Mouse (Mus musculus) MEL (cell line): ENCODE measurements around the gene Brsk1. TPM values are rescaled to one million over a fixed set of nuclear protein-coding genes. Genes with fewer than 3 reads are reported as not detected.

Source experiments
- DNase-seq: peaks from one replicate; pipeline ENCODE4 v3.0.0; 2011; ENCODE audit warnings: low read depth, low spot score
- H3K27ac ChIP-seq: 2 replicates; pipeline ENCODE4 v1.5.1; 2012; ENCODE audit warnings: low read depth, mild to moderate bottlenecking, control low read depth, low read length, moderate library complexity; ENCODE audit not compliant: control insufficient read depth
- H3K27me3 ChIP-seq, 2 experiments: fragments of 150-350 bp in 1 of 2; sonication (generic) in 1 of 2; 2 replicates each; pipeline ENCODE4 v1.6.1; 2012; ENCODE audit warnings: low read length in 2 of 2, mild to moderate bottlenecking in 2 of 2, improper control_type of control experiment in 1 of 2, moderate library complexity in 1 of 2; ENCODE audit not compliant: insufficient read depth in 2 of 2, control insufficient read depth in 1 of 2
- H3K36me3 ChIP-seq, 2 experiments: 2 replicates each; pipeline ENCODE4 v1.6.1; 2012 to 2014; ENCODE audit warnings: low read length in 2 of 2, improper control_type of control experiment in 1 of 2, inconsistent platforms in 1 of 2, mild to moderate bottlenecking in 1 of 2; ENCODE audit not compliant: insufficient read depth in 2 of 2, control insufficient read depth in 1 of 2
- H3K4me1 ChIP-seq, 2 experiments: fragments of 150-350 bp in 1 of 2; sonication (generic) in 1 of 2; 2 replicates each; pipeline ENCODE4 v1.6.1; 2012; ENCODE audit warnings: low read length in 2 of 2, improper control_type of control experiment in 1 of 2, mild to moderate bottlenecking in 1 of 2; ENCODE audit not compliant: insufficient read depth in 2 of 2, control insufficient read depth in 1 of 2
- H3K4me3 ChIP-seq, 2 experiments: fragments of 150-350 bp in 1 of 2; sonication (generic) in 1 of 2; 2 replicates each; pipeline ENCODE4 v1.5.1; 2012; ENCODE audit warnings: low read depth in 2 of 2, low read length in 2 of 2, mild to moderate bottlenecking in 2 of 2, moderate library complexity in 2 of 2, control low read depth in 1 of 2, improper control_type of control experiment in 1 of 2; ENCODE audit not compliant: control insufficient read depth in 1 of 2, insufficient read depth in 1 of 2
- H3K79me2 ChIP-seq: 2 replicates; pipeline ENCODE4 v1.6.1; 2012; ENCODE audit warnings: mild to moderate bottlenecking, low read length, moderate library complexity; ENCODE audit not compliant: control insufficient read depth, poor library complexity, insufficient read depth
- H3K9ac ChIP-seq: 2 replicates; pipeline ENCODE4 v1.6.1; 2012; ENCODE audit warnings: low read depth, mild to moderate bottlenecking, control low read depth, low read length, moderate library complexity; ENCODE audit not compliant: control insufficient read depth, poor library complexity, severe bottlenecking
- H3K9me3 ChIP-seq: fragments of 150-350 bp; sonication (generic); replicated peaks from 2 replicates; pipeline ENCODE4 v1.6.1; 2012; ENCODE audit warnings: mild to moderate bottlenecking, low read length, improper control_type of control experiment, moderate library complexity; ENCODE audit not compliant: insufficient read depth
- CHD1 ChIP-seq: IDR thresholded peaks from 2 replicates; pipeline ENCODE4 v1.6.1; 2012; ENCODE audit warnings: low read depth, mild to moderate bottlenecking, inconsistent platforms, low read length, improper control_type of control experiment
- CTCF ChIP-seq, 3 experiments: IDR thresholded peaks in 2 of 3; conservative IDR thresholded peaks in 1 of 3; 2 replicates each; pipeline ENCODE4 v1.5.1; 2011 to 2012; ENCODE audit warnings: low read length in 3 of 3, low read depth in 2 of 3, mild to moderate bottlenecking in 2 of 3, improper control_type of control experiment in 1 of 3, inconsistent platforms in 1 of 3, mixed read lengths in 1 of 3, moderate library complexity in 1 of 3; ENCODE audit not compliant: control insufficient read depth in 1 of 3, insufficient read depth in 1 of 3, poor library complexity in 1 of 3, severe bottlenecking in 1 of 3
- EP300 ChIP-seq, 2 experiments: IDR thresholded peaks; 2 replicates each; pipeline ENCODE4 v1.6.1; 2011; ENCODE audit warnings: improper control_type of control experiment in 2 of 2, low read length in 2 of 2, low read depth in 1 of 2, mild to moderate bottlenecking in 1 of 2
- ETS1 ChIP-seq: IDR thresholded peaks from 2 replicates; pipeline ENCODE4 v1.6.1; 2012; ENCODE audit warnings: low read depth, mild to moderate bottlenecking, inconsistent platforms, low read length, improper control_type of control experiment, moderate library complexity
- MAFK ChIP-seq: IDR thresholded peaks from 2 replicates; pipeline ENCODE4 v1.6.1; 2011; ENCODE audit warnings: low read depth, mild to moderate bottlenecking, low read length, improper control_type of control experiment, borderline replicate concordance
- MAZ ChIP-seq: IDR thresholded peaks from 2 replicates; pipeline ENCODE4 v1.6.1; 2012; ENCODE audit warnings: low read depth, mild to moderate bottlenecking, inconsistent platforms, low read length, improper control_type of control experiment
- MEF2A ChIP-seq: IDR thresholded peaks from 2 replicates; pipeline ENCODE4 v1.6.1; 2014; ENCODE audit warnings: low read depth, mild to moderate bottlenecking, inconsistent platforms, low read length, improper control_type of control experiment; ENCODE audit not compliant: poor library complexity, insufficient replicate concordance, severe bottlenecking; ENCODE audit errors: extremely low read depth
- MXI1 ChIP-seq: IDR thresholded peaks from 2 replicates; pipeline ENCODE4 v1.6.1; 2011; ENCODE audit warnings: mild to moderate bottlenecking, low read depth, low read length, improper control_type of control experiment
- MYB ChIP-seq: IDR thresholded peaks from 2 replicates; pipeline ENCODE4 v1.6.1; 2011; ENCODE audit warnings: mild to moderate bottlenecking, low read depth, low read length, improper control_type of control experiment
- MYC ChIP-seq: IDR thresholded peaks from 2 replicates; pipeline ENCODE4 v1.6.1; 2011; ENCODE audit warnings: low read depth, mild to moderate bottlenecking, low read length, improper control_type of control experiment, moderate library complexity
- NELFE ChIP-seq: IDR thresholded peaks from 2 replicates; pipeline ENCODE4 v1.6.1; 2011; ENCODE audit warnings: low read depth, low read length, improper control_type of control experiment
- POLR2AphosphoS5 ChIP-seq: IDR thresholded peaks from 2 replicates; pipeline ENCODE4 v1.6.1; 2012; ENCODE audit warnings: low read depth, borderline replicate concordance, mild to moderate bottlenecking, inconsistent platforms, low read length, moderate library complexity, mixed read lengths
- SMC3 ChIP-seq: IDR thresholded peaks from 2 replicates; pipeline ENCODE4 v1.6.1; 2011; ENCODE audit warnings: low read depth, low read length, improper control_type of control experiment
- TAL1 ChIP-seq: IDR thresholded peaks from 2 replicates; pipeline ENCODE4 v1.6.1; 2012; ENCODE audit warnings: mild to moderate bottlenecking, inconsistent platforms, low read length, moderate library complexity, mixed read lengths
- TCF12 ChIP-seq: IDR thresholded peaks from 2 replicates; pipeline ENCODE4 v1.6.1; 2014; ENCODE audit warnings: low read depth, mild to moderate bottlenecking, inconsistent platforms, low read length, improper control_type of control experiment, moderate library complexity
- USF1 ChIP-seq: IDR thresholded peaks from 2 replicates; pipeline ENCODE4 v1.6.1; 2014; ENCODE audit warnings: low read depth, mild to moderate bottlenecking, inconsistent platforms, low read length, improper control_type of control experiment, moderate library complexity
- USF2 ChIP-seq, 2 experiments: IDR thresholded peaks; 2 replicates each; pipeline ENCODE4 v1.6.1; 2011 to 2012; ENCODE audit warnings: improper control_type of control experiment in 2 of 2, low read length in 2 of 2, borderline replicate concordance in 1 of 2, inconsistent platforms in 1 of 2, low read depth in 1 of 2, mild to moderate bottlenecking in 1 of 2; ENCODE audit not compliant: insufficient read depth in 1 of 2
- ZKSCAN1 ChIP-seq: IDR thresholded peaks from 2 replicates; pipeline ENCODE4 v1.6.1; 2012; ENCODE audit warnings: low read depth, mild to moderate bottlenecking, inconsistent platforms, low read length, improper control_type of control experiment, moderate library complexity
- ZNF384 ChIP-seq: IDR thresholded peaks from 2 replicates; pipeline ENCODE4 v1.6.1; 2012; ENCODE audit warnings: low read depth, mild to moderate bottlenecking, inconsistent platforms, low read length, improper control_type of control experiment
- polyA plus RNA-seq, 2 experiments: library from polyadenylated mRNA; stranded (reverse) in 1 of 2; unstranded in 1 of 2; fragments of >175 nt in 1 of 2; fragments of >200 nt in 1 of 2; gene quantifications; 2 replicates each; pipeline versions ENCODE4 v1.2.1 to v1.2.4; 2012; ENCODE audit warnings: low replicate concordance in 2 of 2, low read depth in 1 of 2; ENCODE audit not compliant: insufficient read length in 2 of 2, insufficient read depth in 1 of 2, missing spikeins in 1 of 2
- total RNA-seq: library from RNA; depleted of rRNA; stranded (reverse); fragments of 300-350 nt; gene quantifications from 2 replicates; pipeline ENCODE4 v1.2.3, GENCODE M21; 2012

Gene Brsk1
- total and polyA plus RNA-seq, 3 experiments = 0.06 TPM; not detected in 2

GRCm38 (mm10) chr7:4655393-4655792 is 35.0 kb upstream of the Brsk1 start:
- Histone ChIP-seq H3K36me3 (peaks cover 12 to 56% of the 10 kb centered on the region in 2 experiments), H3K4me3 (no peak overlapping the region), H3K9ac (no peak overlapping the region; the same call in 1 of the 2 replicates), H3K4me1 (peaks cover 36 to 42% of the 10 kb centered on the region in 2 experiments), H3K9me3 (no peaks in the 10 kb centered on the region), H3K27me3 (no peaks in the 10 kb centered on the region), H3K79me2 (peaks cover 73% of the 10 kb centered on the region), H3K27ac (peak overlapping the region; percentile 96; the same call in 1 of the 2 replicates)
- no peak for DNase-seq
- TF ChIP-seq TAL1 (no peak), SMC3 (no peak), MAFK (no peak), CTCF (IDR thresholded peaks at IDR 0.05 in 2 of 3, conservative IDR thresholded peaks at IDR 0.05 in 1 of 3; ENCODE audit: control insufficient read depth in 1 of 3, insufficient read depth in 1 of 3, low read depth in 2 of 3, low read length in 3 of 3, poor library complexity in 1 of 3, severe bottlenecking in 1 of 3) (no peak), USF1 (no peak), TCF12 (no peak), ZKSCAN1 (no peak), ETS1 (no peak), MYC (no peak), NELFE (no peak), MYB (no peak), POLR2AphosphoS5 (no peak), MXI1 (no peak), MAZ (no peak), EP300 (IDR thresholded peaks at IDR 0.05; ENCODE audit: low read depth in 1 of 2, low read length in 2 of 2) (no peak), CHD1 (no peak), USF2 (IDR thresholded peaks at IDR 0.05; ENCODE audit: borderline replicate concordance in 1 of 2, insufficient read depth in 1 of 2, low read depth in 1 of 2, low read length in 2 of 2) (no peak)
- TF ChIP-seq, all 39 proteins: peak for 0

- H3K27ac ChIP-seq = peak overlapping the region; percentile 96; the same call in 1 of the 2 replicates
- H3K79me2 ChIP-seq = peaks cover 71% of the 10 kb centered on the region
- no peak overlapping the region for H3K9ac ChIP-seq
- H3K4me1 ChIP-seq = peaks cover 36 to 42% of the 10 kb centered on the region in 2 experiments
- H3K36me3 ChIP-seq = peaks cover 12 to 56% of the 10 kb centered on the region in 2 experiments
- H3K9me3 ChIP-seq = no peaks in the 10 kb centered on the region
- DNase-seq = no peak
- TF ChIP-seq ZNF384 (peak; percentile 45; the same call in 1 of the 2 replicates), MEF2A (no peak)
- TF ChIP-seq, all 39 proteins: peak for 1
- Histone ChIP-seq H3K4me3 (no peak overlapping the region), H3K27me3 (no peaks in the 10 kb centered on the region)
These were observed 34.5 kb upstream of the Brsk1 start for GRCm38 (mm10) chr7:4655916-4656315.
